Mouse (Mus musculus) erythroid progenitor cell, adult 5-6 weeks (primary cell): ENCODE data around the gene Pdzrn4. TPM values are rescaled to one million over a fixed set of nuclear protein-coding genes. Genes with fewer than 3 reads are reported as not detected.
"Not testable (repeated sequence)": the region's sequence is repeated elsewhere in the genome, so short reads cannot be mapped to it uniquely, and the experiment has no call there.

Experiments
- ATAC-seq: replicated peaks from 2 replicates; pipeline ENCODE4 v1.8.0; 2016; ENCODE audit warnings: moderate number of reproducible peaks, mild to moderate bottlenecking, moderate TSS enrichment, inconsistent platforms; ENCODE audit not compliant: poor library complexity, low FRiP score, severe bottlenecking
- total RNA-seq, 2 experiments: library from RNA; stranded (forward) in 1 of 2; stranded (reverse) in 1 of 2; fragments of 150-400 nt in 1 of 2; fragments of 186-747, 209-891 nt in 1 of 2; gene quantifications; 2 replicates each; pipeline versions ENCODE4 v1.2.3 to v1.2.4; 2015 to 2017; ENCODE audit warnings: low replicate concordance in 2 of 2

Pdzrn4 gene
- not detected in 2 replicates for total RNA-seq (2015; ENCODE audit: low replicate concordance)
- not detected in 2 replicates for total RNA-seq (2017; ENCODE audit: low replicate concordance)

DNA sequence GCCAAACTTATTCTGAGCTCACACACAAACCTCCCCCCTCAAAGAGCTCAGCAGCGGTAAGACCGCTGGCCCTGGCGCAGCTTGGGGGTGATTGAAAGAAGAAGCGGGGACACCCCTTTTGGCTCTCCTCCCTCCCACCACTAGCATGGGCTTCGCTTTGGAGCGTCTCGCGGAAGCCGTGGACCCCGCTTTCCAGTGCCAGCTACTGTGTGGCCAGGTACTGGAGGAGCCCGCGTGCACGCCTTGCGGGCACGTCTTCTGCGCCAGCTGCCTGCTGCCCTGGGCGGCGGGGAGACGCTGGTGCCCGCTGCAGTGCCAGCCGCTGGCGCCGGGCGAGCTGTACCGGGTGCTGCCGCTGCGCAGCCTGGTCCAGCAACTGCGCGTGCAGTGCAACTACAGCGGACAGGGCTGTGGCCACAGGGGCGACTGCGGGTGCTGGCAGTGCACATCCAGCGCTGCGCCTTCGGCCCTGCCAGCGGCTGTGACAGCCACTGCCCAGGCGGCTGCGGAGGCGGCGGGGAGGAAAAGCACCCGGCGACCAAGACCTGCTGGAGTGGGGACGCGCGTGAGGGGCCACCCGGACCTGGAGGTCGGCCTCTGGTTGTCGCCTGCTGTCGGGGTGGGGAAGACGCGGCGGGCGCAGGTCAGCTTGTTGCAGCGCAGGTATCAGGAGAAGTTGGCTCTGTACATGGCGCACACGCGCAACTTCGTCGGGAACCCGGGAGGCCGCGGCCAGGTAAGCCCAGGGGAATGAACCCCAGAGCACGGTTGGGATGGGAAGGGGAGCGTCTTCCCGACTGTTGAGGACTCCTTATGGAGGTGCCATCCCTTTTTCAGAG, at the start of gene Pdzrn4:
Gene Pdzrn4 (plus strand): TSS at position 112 of the 839 bp plus-strand sequence.
- ATAC-seq: no peak

DNA sequence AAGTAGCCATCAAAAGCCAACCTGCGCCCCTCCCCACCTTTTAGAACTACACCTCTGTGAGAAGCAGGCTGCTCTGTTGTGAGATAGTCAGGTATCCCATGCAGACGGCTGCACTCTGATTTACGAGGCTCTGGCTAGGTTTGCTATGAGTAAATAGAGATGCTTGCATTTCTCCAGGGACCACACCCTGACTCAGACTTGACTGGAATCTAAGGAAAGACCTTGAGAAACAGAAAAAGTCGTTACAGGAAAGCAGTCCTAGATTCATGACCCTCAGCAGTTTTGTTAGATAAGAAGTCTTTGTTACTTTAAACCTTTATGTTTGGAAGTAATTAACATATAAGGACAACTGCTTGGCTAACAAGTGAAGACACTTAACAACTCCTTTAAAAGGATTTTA, 49.3 kb upstream of the Pdzrn4 start:
- no peak for ATAC-seq

DNA sequence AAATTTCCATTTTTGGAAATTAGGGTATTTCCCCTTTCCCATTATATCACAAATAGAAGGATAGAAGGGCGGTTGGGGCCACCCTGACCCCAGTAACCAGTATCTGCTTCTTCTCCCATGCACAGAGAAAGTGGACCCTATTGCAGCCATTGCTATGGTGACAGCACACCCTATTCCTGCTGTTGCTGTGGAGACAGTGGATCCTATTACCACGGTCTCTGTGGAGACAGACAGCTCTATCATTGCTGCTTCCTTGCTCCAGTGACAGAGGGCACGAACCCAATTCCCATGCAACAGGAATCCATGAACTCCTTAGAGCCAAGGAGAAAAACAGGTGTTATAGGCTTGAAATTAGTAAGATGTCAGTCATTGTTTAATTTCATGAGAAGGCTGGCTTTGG, 48.8 kb upstream of the Pdzrn4 start:
- ATAC-seq: no peak

DNA sequence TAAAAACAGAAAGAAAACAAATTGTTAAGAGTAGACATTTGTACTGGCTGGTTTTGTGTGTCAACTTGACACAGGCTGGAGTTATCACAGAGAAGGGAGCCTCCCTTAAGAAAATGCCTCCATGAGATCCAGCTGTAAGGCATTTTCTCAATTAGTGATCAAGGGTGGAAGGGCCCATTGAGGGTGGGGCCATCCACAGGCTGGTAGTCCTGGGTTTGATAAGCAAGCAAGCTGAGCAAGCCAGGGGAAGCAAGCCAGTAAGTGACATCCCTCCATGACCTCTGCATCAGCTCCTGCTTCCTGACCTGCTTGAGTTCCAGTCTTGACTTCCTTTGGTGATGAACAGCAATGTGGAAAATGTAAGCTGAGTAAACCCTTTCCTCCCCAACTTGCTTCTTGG, 48.2 kb upstream of the Pdzrn4 start:
- ATAC-seq: not testable (repeated sequence)

DNA sequence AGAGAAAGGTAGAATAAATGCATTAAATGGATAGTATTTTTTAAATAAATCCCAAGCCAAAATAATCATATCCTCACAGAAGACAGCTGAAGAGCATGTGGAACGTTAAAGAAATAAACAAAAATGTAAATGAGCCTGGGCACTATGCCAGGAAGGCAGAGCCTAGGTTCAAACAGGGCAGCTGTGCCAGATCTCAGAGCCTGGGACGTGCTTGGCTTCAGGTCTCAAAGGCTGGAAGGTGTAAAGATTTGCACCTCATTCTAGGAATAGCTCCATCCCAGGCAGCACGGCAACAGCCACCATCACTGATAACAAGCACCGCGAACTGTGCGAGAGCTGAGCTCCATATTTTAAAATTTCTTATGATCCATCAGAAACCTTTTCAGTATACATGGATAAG, 32.5 kb upstream of the Pdzrn4 start:
- no peak for ATAC-seq

DNA sequence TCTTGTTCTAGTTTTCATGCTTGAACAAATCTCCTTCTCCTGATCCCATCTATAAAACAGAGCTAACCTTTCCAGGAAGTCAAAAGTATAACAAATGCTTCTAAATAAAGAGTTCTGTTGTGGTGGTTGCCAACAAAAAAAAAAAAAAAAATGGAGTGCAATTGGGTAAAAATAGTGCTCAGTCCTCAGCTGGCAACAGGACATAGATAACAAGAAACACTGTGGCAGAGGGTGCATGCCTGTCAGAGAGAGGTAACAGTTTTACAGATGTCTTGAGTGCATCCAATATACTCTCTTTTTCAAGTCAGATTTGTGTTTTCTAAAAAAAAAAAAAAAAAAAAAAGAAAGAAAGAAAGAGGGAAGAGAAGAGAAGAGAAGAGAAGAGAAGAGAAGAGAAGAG, 32.1 kb upstream of the Pdzrn4 start:
- ATAC-seq: no peak

DNA sequence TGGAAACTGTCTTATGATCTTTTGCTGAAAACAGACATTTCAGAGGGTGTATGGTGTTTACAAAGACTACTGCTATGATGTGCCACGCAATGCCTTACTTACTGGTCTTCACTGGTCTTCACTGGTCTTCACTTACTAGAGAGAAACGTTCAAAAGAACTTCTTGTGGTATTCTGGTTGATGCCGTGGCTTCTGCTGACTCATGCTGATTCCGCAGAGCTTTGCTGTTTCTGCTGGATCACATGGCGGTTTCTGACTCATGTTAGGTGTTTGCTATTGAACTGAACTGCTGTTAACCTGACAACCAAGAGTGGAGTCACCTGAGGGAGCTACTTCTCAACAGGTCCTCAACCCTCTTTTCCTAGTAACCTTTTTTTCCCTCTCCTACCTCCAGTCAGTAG, 1.9 kb upstream of the Pdzrn4 start:
- ATAC-seq: no peak

DNA sequence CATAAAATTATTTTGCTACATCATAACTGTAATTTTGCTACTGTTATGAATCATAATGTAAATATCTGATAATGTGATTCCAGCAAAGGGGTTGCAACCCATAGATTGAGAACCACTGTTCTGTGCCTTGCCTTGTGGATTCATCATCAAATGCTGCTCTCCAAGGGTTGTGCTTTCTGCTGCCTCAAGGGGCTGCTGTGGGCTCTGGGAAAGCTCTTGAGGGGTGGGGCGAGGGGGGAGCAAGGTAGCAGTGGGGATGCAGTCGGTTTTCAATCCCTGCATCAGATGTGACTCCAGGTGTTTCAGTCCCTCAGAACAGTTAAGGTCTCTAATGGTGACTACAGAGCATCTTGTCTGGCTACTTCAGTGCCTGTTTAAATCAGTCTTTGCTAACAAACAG, 2.1 kb downstream of the Pdzrn4 start:
- no peak for ATAC-seq

DNA sequence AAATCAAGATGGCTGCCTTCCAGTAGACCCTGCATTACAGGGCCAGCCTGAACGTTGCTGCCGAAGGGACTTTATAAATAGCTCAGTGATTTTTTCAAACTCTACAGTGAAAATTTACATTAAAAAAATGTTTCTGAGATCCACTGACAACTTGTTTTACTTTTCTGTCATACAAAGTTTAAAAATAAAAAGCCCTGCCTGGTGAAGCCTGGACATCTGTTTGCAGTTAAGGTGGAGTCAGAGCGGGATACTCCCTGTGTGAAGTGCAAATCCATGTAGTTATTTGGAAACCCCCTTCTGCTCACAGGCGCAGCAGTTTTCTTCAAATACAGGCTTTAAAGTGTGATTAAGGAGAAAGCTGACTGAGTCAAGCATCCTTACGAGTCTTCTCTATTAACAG, 2.6 kb downstream of the Pdzrn4 start:
- ATAC-seq: no peak

DNA sequence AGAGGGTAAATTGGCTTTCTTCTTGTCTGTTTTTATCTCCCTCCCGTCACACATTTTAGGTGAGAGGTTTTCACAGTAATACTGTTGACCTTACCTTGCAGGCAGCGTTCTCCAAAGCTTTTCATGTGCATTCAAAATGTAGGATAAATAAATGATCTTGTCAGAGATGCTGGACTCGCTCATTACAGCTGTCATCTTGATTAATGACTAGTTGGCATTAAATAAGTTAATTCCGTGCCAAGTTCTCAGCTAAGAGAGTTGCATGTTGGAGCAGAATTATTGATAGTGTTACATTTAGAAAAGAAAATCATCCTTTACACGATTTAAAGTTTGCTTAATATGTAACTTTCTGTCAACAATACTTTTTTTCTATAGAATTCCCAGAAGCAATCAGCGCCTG, 4.9 kb downstream of the Pdzrn4 start:
- no peak for ATAC-seq

DNA sequence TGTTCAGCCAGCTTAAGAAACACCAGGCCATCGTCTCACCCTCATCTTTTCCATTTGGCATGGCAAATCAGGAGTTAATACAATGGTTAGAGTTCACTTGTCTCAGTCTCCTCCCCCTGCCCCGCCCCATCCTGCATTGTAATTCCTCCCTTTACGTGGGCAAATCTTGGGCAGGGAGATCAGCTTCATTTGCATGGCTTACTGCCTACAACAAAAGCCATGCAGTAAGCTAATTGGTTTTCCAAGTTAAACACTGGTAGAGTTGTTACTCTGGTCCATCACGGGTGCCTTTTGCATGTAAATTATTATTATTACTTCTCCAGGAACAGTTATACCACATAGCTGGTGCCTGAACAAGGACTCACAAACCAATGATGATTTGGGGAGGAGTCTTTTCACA, 18.6 kb downstream of the Pdzrn4 start:
- no peak for ATAC-seq

DNA sequence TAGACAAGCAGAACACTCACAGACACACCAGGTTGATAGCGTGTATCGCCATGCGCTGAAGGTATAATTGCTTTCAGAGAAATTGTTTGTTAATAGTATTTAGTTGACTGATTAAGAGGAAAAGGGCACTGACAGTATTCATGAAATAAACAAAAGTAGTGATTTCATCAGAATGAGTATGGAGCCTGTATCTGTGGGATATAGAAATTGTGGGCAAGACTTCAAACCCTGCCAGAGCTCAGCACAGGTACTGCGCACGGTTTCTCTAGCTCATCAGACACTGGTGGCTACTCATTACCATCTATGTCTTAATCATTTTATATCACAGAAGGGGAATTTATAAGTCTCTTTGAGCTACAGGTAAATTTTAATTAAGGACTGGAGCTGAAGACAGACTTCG, 19.5 kb downstream of the Pdzrn4 start:
- no peak for ATAC-seq

DNA sequence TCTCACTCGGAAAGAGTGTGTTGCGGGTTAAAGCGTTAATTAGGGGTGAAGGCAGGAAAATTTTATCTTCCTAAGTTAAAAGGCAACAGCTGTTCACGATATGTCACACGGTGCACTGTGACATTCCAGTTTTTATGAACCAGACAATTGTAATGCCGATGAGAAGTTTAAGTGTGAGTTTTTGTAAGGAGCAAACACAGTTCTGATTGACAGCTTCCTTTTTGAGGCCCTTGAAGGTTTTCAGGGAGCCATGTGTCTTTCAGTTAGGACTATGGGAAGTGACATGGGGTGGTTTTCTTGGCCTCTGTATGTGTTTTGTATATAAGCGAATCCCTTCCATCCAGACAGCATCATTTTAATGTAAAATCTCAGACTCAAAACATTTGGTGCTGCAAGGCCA, 20.0 kb downstream of the Pdzrn4 start:
- ATAC-seq: no peak

DNA sequence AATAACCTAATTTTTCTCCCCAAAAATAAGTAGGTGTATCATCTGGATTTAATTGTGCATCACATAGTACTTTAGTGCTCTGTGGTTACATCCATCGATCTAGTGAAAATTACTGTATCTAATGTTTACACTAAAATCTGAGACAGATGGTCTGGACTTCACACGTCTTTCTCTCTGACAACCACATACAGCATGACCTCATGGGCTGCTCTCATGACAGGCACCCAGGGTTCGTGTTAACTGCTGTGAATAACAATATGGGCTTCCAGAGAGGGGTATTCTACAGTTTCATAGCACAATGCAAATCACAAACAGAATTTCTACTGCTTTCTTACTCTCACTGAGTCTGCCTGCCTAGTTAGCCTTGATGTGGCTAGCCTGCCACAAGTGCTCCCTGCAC, 20.4 kb downstream of the Pdzrn4 start:
- ATAC-seq: no peak

DNA sequence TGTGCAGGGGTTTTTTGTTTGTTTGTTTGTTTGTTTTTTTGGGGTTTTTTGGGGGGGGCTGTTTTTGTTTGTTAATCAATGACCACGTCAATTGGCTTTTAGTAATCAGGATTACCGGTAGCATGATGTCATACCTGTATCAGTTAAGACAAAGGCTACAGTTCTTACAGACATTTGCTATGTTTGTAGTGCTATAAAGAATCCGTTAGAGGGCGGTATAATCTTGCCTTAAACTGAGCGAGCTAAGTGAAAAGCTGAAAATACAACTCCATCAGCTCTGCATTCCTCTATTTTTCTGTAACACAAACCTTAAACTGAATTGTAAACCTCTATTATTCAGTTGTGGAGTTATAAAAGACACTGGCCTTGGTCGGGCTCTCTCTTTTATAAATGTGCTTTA, 37.9 kb downstream of the Pdzrn4 start:
- ATAC-seq: no peak

DNA sequence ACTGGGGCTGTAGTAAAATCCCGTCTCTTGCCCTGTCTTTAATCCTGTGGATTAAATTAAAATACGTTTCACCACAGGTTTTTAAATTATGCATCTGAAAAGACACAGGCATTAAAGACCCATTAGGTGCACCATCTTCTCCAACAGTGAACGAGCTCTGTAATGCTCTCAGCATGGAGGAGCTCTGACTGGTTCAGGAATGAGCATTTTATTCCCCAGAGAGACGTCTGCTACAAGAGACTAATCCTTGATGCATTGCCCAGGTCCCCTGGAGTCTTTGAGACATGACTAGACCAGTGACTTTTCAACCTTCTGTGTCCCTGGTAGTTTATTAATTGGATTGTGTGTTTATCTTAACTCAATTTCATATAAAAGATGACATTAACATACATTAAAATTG, 38.6 kb downstream of the Pdzrn4 start:
- ATAC-seq: no peak

DNA sequence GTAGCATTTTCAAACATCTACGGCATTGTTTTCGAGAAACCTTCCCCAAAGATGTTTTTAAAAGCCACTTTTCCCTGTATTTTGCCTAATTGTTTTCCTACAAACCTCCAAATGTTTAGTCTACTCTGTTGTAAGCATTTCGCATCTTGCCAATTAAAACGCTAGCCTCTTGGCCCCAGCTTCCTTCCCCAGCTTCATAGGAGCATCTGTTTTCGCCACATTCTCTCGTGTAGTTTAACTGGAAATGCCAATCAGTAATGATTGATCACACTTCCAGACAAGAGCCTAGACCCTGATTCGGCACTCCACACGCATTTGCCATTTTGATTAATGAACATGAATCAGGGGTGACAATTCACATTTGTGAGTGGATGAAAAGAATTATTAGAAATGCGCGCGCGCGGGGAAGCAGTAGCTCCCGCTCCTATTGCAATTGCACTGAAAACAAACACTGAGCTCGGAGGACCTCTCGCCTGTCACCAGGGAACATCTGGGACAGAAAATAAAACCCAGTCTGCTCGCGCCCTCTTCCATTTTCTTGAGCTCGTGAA, 45.0 kb downstream of the Pdzrn4 start:
- no peak for ATAC-seq

DNA sequence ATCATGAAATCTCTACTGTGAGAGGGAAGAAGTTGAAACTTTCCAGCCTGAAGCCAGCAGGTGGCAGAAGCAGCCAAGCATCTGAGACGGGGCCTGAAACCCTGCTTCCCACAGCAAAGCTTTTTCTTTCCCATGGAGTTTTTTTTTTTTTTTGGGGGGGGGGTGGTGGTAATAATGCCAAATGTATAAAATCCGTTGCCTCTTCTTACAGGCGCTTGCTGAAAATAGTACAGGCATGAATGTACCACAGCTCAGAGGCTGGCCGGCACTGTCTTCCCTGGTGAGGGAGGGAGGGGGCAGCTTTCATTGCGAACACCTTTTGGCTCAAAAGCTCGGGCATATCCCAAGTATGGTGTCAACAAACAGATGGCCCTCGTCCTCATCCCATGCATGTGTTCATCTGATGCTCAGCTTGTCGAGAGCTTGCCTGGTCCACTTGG, 51.0 kb downstream of the Pdzrn4 start:
- no peak for ATAC-seq

DNA sequence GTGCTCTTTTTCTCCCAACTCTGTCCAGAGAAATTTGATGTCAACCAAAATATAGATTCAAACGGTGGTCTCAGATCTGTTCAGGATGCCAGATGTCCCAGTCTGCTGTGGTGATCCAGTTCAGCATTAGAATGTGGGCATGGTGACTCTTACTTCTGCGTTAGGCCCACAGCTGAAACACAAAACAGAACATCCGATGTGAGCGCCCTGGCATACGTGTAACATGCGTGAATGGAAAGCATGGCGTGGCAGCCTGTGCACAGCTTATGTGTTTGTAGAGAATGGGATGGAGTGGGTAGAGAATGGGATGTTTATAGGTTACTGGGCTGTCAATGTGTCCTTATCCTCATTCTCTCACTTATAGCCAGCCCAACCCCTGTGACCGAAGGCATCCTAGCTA, 52.4 kb downstream of the Pdzrn4 start:
- no peak for ATAC-seq

DNA sequence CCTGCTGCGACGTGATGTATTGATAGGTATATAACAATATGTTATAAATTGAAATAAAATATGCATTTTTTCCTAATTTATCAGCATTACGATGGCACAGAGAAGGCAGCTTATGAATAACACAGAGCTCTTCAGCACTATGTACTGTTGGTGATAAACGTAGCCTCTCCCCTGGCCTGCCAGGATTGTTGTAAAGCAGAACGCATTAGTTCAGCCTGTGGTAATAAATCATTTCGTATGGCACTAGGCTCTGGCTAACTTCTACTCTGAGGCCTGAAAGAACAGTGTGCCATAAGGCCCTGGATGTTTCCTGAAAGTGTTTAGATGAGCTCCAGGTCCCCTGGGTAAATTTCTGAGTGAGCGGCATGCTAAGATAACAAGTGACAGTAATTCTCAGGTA, 55.9 kb downstream of the Pdzrn4 start:
- no peak for ATAC-seq

DNA sequence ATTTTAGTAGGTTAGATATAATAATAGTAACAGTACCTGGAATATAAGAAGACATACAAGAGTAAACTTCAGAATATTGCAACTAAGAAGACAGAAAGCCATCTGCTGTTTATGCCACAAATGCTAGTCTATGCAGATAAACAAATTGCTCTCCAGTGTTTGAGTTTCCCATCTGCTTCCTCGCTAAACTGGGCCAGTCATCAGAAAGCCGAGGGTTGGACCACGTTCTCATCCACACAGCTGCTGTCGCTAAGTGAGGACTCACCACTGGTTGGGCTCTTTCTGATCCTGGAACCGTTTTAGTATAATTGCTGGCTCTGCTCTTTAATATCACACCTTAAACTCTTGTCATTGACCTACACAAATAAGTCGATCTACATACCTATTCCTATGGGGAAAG, 85.5 kb downstream of the Pdzrn4 start:
- ATAC-seq: no peak

DNA sequence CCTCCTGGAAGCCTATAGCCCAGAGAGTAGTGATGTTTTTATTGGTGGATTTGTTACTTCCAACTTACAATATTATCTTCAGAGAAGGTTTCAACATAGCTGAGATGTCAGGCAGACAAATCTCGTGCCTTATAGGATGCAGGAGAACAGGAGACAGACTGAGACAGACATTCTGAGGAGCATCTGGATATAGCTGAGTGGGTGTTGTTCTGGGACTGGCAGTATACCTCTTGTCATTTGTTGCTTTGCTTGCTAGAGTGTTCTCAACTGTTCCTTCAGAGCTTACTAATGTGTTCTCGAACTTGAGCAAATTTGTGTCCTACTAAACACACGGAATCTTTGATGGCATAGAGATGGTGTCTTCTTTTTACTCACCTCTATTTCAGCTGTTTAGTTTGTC, 94.7 kb downstream of the Pdzrn4 start:
- ATAC-seq: no peak
